In the genomic region with DNA sequence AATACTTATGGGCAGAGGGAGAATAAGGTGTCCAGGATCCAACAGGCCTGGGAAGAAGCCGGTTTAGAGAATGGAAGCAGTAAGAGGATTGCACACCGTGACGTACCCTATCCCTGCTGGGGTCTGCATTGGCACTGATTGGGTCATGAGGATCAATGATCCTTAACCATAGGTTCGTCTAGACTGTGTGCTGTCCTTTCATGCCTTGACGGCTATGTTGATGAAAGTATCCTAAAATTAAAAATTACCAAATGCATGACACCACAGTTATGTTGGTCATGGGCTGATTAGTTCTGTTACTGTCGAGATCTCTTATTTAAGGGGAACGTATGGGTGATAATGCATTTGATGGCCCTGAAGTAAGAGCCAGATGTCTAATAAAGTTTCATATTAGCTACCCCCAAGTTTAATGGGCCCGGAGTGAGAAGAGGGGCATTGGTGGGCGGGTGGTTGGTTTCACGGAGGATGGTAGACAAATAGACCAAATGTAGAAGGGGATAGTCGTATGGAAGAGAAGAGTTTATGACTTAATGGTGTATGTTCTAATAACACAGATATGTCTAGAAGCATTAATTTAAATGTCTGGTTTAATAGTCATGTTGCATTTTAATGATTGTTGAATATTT, we compare ENCODE assay signal across 9 mouse cellular contexts.
DNase-seq lines count a peak whose midpoint lies in the region; ATAC-seq and TF ChIP-seq lines count a peak whose summit lies in the region.
"Had no signal": no experiment of that assay in that cellular context is flagged by ENCODE, and none has a peak within 500 bp of the region (broad histone marks: within the 10 kb centered on the region; RNA-seq: fewer than 3 reads in every experiment).

No protein-coding gene starts in this region.

- 88% methylated on average over 11 of the region's 11 CpGs for WGBS in lung, postnatal 0 days
- WGBS in intestine, embryonic 16.5 days: 86% methylated on average over 11 of the region's 11 CpGs
- 89% methylated on average over 11 of the region's 11 CpGs for WGBS in stomach, embryonic 14.5 days

- H3K4me3 ChIP-seq in lung, postnatal 0 days (ENCODE audit: low read depth, low read length): no peak overlapping the region
- H3K4me3 ChIP-seq in intestine, embryonic 16.5 days (ENCODE audit: low read length): no peak overlapping the region
- H3K4me3 ChIP-seq in stomach, embryonic 14.5 days (ENCODE audit: low read depth, low read length): no peak overlapping the region

- no peak overlapping the region for H3K9ac ChIP-seq in lung, postnatal 0 days (replicated peaks; ENCODE audit: low read depth)
- no peak overlapping the region for H3K9ac ChIP-seq in intestine, embryonic 16.5 days (ENCODE audit: low read depth, low read length)
- no peak overlapping the region for H3K9ac ChIP-seq in stomach, embryonic 14.5 days (replicated peaks; ENCODE audit: low read depth, low read length)

- no peaks in the 10 kb centered on the region for H3K9me3 ChIP-seq in lung, postnatal 0 days (ENCODE audit: low read length)
- no peaks in the 10 kb centered on the region for H3K9me3 ChIP-seq in intestine, embryonic 16.5 days (ENCODE audit: control insufficient read depth, low read length)
- H3K9me3 ChIP-seq in stomach, embryonic 14.5 days (ENCODE audit: control insufficient read depth, low read depth, low read length): no peaks in the 10 kb centered on the region

- no peak overlapping the region for H3K27ac ChIP-seq in lung, postnatal 0 days (ENCODE audit: low read length)
- H3K27ac ChIP-seq in intestine, embryonic 16.5 days (ENCODE audit: low read length): no peak overlapping the region
- H3K27ac ChIP-seq in stomach, embryonic 14.5 days (ENCODE audit: low read length): no peak overlapping the region

- peak; percentile 98 for ATAC-seq in cerebellum, adult (ENCODE audit: insufficient number of reproducible peaks, low FRiP score, low TSS enrichment)
- ATAC-seq in lung, postnatal 0 days: peak; percentile 83
- peak; percentile 88 for ATAC-seq in intestine, embryonic 16.5 days
- peak; percentile 95 for ATAC-seq in stomach, embryonic 14.5 days (ENCODE audit: insufficient number of reproducible peaks, insufficient read depth, low FRiP score, low read depth)

- TF ChIP-seq EP300 in lung, postnatal 0 days (IDR thresholded peaks at IDR 0.05): no peak

- no peak overlapping the region for H3K4me2 ChIP-seq in lung, postnatal 0 days (replicated peaks; ENCODE audit: low read depth, low read length)
- no peak overlapping the region for H3K4me2 ChIP-seq in intestine, embryonic 16.5 days (ENCODE audit: low read depth, low read length)
- H3K4me2 ChIP-seq in stomach, embryonic 14.5 days (replicated peaks; ENCODE audit: low read depth, low read length): no peak overlapping the region

- TF ChIP-seq CTCF in lung, postnatal 0 days (IDR thresholded peaks at IDR 0.05): no peak

- H3K4me1 ChIP-seq in lung, postnatal 0 days (ENCODE audit: insufficient read depth, low read depth, low read length): no peaks in the 10 kb centered on the region
- H3K4me1 ChIP-seq in intestine, embryonic 16.5 days (ENCODE audit: control insufficient read depth, insufficient read depth, low read length): no peaks in the 10 kb centered on the region
- H3K4me1 ChIP-seq in stomach, embryonic 14.5 days (ENCODE audit: control insufficient read depth, insufficient read depth, low read length): no peaks in the 10 kb centered on the region

- no peaks in the 10 kb centered on the region for H3K36me3 ChIP-seq in lung, postnatal 0 days (ENCODE audit: insufficient read depth, low read length)
- H3K36me3 ChIP-seq in intestine, embryonic 16.5 days (ENCODE audit: control insufficient read depth, insufficient read depth, low read length): no peaks in the 10 kb centered on the region
- no peaks in the 10 kb centered on the region for H3K36me3 ChIP-seq in stomach, embryonic 14.5 days (ENCODE audit: control insufficient read depth, insufficient read depth, low read length)

- H3K27me3 ChIP-seq in lung, postnatal 0 days (replicated peaks; ENCODE audit: insufficient read depth, low read length): no peaks in the 10 kb centered on the region
- H3K27me3 ChIP-seq in intestine, embryonic 16.5 days (replicated peaks; ENCODE audit: control insufficient read depth, insufficient read depth, low read length): no peaks in the 10 kb centered on the region
- no peaks in the 10 kb centered on the region for H3K27me3 ChIP-seq in stomach, embryonic 14.5 days (ENCODE audit: control insufficient read depth, insufficient read depth, low read length)

- no peak for DNase-seq in cerebellum, adult 9-10 months
- DNase-seq in lung, postnatal 0 days (ENCODE audit: low spot score): no peak
- DNase-seq in lung, postnatal 4 days: no peak
- no peak for DNase-seq in spleen, postnatal 36 days (ENCODE audit: low spot score in 2 of 2)
- DNase-seq in frontal cortex, postnatal 14 days (ENCODE audit: low spot score in 2 of 2): no peak
- DNase-seq: kidney, postnatal 10 days had no signal
